Mouse (Mus musculus): ENCODE results near the gene Tsc22d2.

GRCm38 (mm10) chr3:58449487-58449886, 35.0 kb downstream of the Tsc22d2 start:
- TF ChIP-seq POLR2A (IDR thresholded peaks at IDR 0.05; ENCODE audit: borderline replicate concordance, extremely low read depth, low read depth, low read length) = no peak
- no peak for TF ChIP-seq CTCF (IDR thresholded peaks at IDR 0.05; ENCODE audit: insufficient read depth, low read length)
